Mouse (Mus musculus) MEL (cell line): ENCODE measurements around the gene Ddx17. TPM values are rescaled to one million over a fixed set of nuclear protein-coding genes. Genes with fewer than 3 reads are reported as not detected.
A peak's percentile ranks its signal among the peaks of the same experiment; 100 is the strongest.

ENCODE experiments used
- DNase-seq: peaks from one replicate; pipeline ENCODE4 v3.0.0; 2011; ENCODE audit warnings: low read depth, low spot score
- H3K27ac ChIP-seq: 2 replicates; pipeline ENCODE4 v1.5.1; 2012; ENCODE audit warnings: low read depth, mild to moderate bottlenecking, control low read depth, low read length, moderate library complexity; ENCODE audit not compliant: control insufficient read depth
- H3K27me3 ChIP-seq, 2 experiments: fragments of 150-350 bp in 1 of 2; sonication (generic) in 1 of 2; 2 replicates each; pipeline ENCODE4 v1.6.1; 2012; ENCODE audit warnings: low read length in 2 of 2, mild to moderate bottlenecking in 2 of 2, improper control_type of control experiment in 1 of 2, moderate library complexity in 1 of 2; ENCODE audit not compliant: insufficient read depth in 2 of 2, control insufficient read depth in 1 of 2
- H3K36me3 ChIP-seq, 2 experiments: 2 replicates each; pipeline ENCODE4 v1.6.1; 2012 to 2014; ENCODE audit warnings: low read length in 2 of 2, improper control_type of control experiment in 1 of 2, inconsistent platforms in 1 of 2, mild to moderate bottlenecking in 1 of 2; ENCODE audit not compliant: insufficient read depth in 2 of 2, control insufficient read depth in 1 of 2
- H3K4me1 ChIP-seq, 2 experiments: fragments of 150-350 bp in 1 of 2; sonication (generic) in 1 of 2; 2 replicates each; pipeline ENCODE4 v1.6.1; 2012; ENCODE audit warnings: low read length in 2 of 2, improper control_type of control experiment in 1 of 2, mild to moderate bottlenecking in 1 of 2; ENCODE audit not compliant: insufficient read depth in 2 of 2, control insufficient read depth in 1 of 2
- H3K4me3 ChIP-seq, 2 experiments: fragments of 150-350 bp in 1 of 2; sonication (generic) in 1 of 2; 2 replicates each; pipeline ENCODE4 v1.5.1; 2012; ENCODE audit warnings: low read depth in 2 of 2, low read length in 2 of 2, mild to moderate bottlenecking in 2 of 2, moderate library complexity in 2 of 2, control low read depth in 1 of 2, improper control_type of control experiment in 1 of 2; ENCODE audit not compliant: control insufficient read depth in 1 of 2, insufficient read depth in 1 of 2
- H3K79me2 ChIP-seq: 2 replicates; pipeline ENCODE4 v1.6.1; 2012; ENCODE audit warnings: mild to moderate bottlenecking, low read length, moderate library complexity; ENCODE audit not compliant: control insufficient read depth, poor library complexity, insufficient read depth
- H3K9ac ChIP-seq: 2 replicates; pipeline ENCODE4 v1.6.1; 2012; ENCODE audit warnings: low read depth, mild to moderate bottlenecking, control low read depth, low read length, moderate library complexity; ENCODE audit not compliant: control insufficient read depth, poor library complexity, severe bottlenecking
- H3K9me3 ChIP-seq: fragments of 150-350 bp; sonication (generic); replicated peaks from 2 replicates; pipeline ENCODE4 v1.6.1; 2012; ENCODE audit warnings: mild to moderate bottlenecking, low read length, improper control_type of control experiment, moderate library complexity; ENCODE audit not compliant: insufficient read depth
- BHLHE40 ChIP-seq: IDR thresholded peaks from 2 replicates; pipeline ENCODE4 v1.6.1; 2012; ENCODE audit warnings: low read depth, mild to moderate bottlenecking, inconsistent platforms, low read length, improper control_type of control experiment, borderline replicate concordance
- CHD2 ChIP-seq: IDR thresholded peaks from 2 replicates; pipeline ENCODE4 v1.6.1; 2011; ENCODE audit warnings: low read length, improper control_type of control experiment
- E2F4 ChIP-seq: IDR thresholded peaks from 2 replicates; pipeline ENCODE4 v1.6.1; 2011; ENCODE audit warnings: low read depth, low read length, improper control_type of control experiment, borderline replicate concordance
- EP300 ChIP-seq, 2 experiments: IDR thresholded peaks; 2 replicates each; pipeline ENCODE4 v1.6.1; 2011; ENCODE audit warnings: improper control_type of control experiment in 2 of 2, low read length in 2 of 2, low read depth in 1 of 2, mild to moderate bottlenecking in 1 of 2
- JUND ChIP-seq: IDR thresholded peaks from 2 replicates; pipeline ENCODE4 v1.6.1; 2011; ENCODE audit warnings: low read depth, mild to moderate bottlenecking, improper control_type of control experiment, low read length
- KAT2A ChIP-seq: conservative IDR thresholded peaks from 2 replicates; pipeline ENCODE4 v1.6.1; 2012; ENCODE audit warnings: low read depth, low read length, improper control_type of control experiment, inconsistent platforms
- MAFK ChIP-seq: IDR thresholded peaks from 2 replicates; pipeline ENCODE4 v1.6.1; 2011; ENCODE audit warnings: low read depth, mild to moderate bottlenecking, low read length, improper control_type of control experiment, borderline replicate concordance
- MAX ChIP-seq: IDR thresholded peaks from 2 replicates; pipeline ENCODE4 v1.6.1; 2011; ENCODE audit warnings: low read length, improper control_type of control experiment
- MXI1 ChIP-seq: IDR thresholded peaks from 2 replicates; pipeline ENCODE4 v1.6.1; 2011; ENCODE audit warnings: mild to moderate bottlenecking, low read depth, low read length, improper control_type of control experiment
- NELFE ChIP-seq: IDR thresholded peaks from 2 replicates; pipeline ENCODE4 v1.6.1; 2011; ENCODE audit warnings: low read depth, low read length, improper control_type of control experiment
- POLR2A ChIP-seq, 2 experiments: IDR thresholded peaks; 2 replicates each; pipeline ENCODE4 v1.6.1; 2011 to 2012; ENCODE audit warnings: low read length in 2 of 2, mild to moderate bottlenecking in 2 of 2, control low read depth in 1 of 2, improper control_type of control experiment in 1 of 2, low read depth in 1 of 2, moderate library complexity in 1 of 2; ENCODE audit not compliant: control insufficient read depth in 1 of 2, insufficient read depth in 1 of 2, poor library complexity in 1 of 2
- POLR2AphosphoS5 ChIP-seq: IDR thresholded peaks from 2 replicates; pipeline ENCODE4 v1.6.1; 2012; ENCODE audit warnings: low read depth, borderline replicate concordance, mild to moderate bottlenecking, inconsistent platforms, low read length, moderate library complexity, mixed read lengths
- RAD21 ChIP-seq: IDR thresholded peaks from 2 replicates; pipeline ENCODE4 v1.6.1; 2011; ENCODE audit warnings: mild to moderate bottlenecking, low read depth, low read length, improper control_type of control experiment
- TAL1 ChIP-seq: IDR thresholded peaks from 2 replicates; pipeline ENCODE4 v1.6.1; 2012; ENCODE audit warnings: mild to moderate bottlenecking, inconsistent platforms, low read length, moderate library complexity, mixed read lengths
- TBP ChIP-seq: IDR thresholded peaks from 2 replicates; pipeline ENCODE4 v1.8.0; 2011; ENCODE audit warnings: low read depth, low read length, improper control_type of control experiment
- TCF12 ChIP-seq: IDR thresholded peaks from 2 replicates; pipeline ENCODE4 v1.6.1; 2014; ENCODE audit warnings: low read depth, mild to moderate bottlenecking, inconsistent platforms, low read length, improper control_type of control experiment, moderate library complexity
- USF2 ChIP-seq, 2 experiments: IDR thresholded peaks; 2 replicates each; pipeline ENCODE4 v1.6.1; 2011 to 2012; ENCODE audit warnings: improper control_type of control experiment in 2 of 2, low read length in 2 of 2, borderline replicate concordance in 1 of 2, inconsistent platforms in 1 of 2, low read depth in 1 of 2, mild to moderate bottlenecking in 1 of 2; ENCODE audit not compliant: insufficient read depth in 1 of 2
- ZMIZ1 ChIP-seq: IDR thresholded peaks from 2 replicates; pipeline ENCODE4 v1.6.1; 2012; ENCODE audit warnings: low read depth, mild to moderate bottlenecking, inconsistent platforms, low read length, improper control_type of control experiment, moderate library complexity
- ZNF384 ChIP-seq: IDR thresholded peaks from 2 replicates; pipeline ENCODE4 v1.6.1; 2012; ENCODE audit warnings: low read depth, mild to moderate bottlenecking, inconsistent platforms, low read length, improper control_type of control experiment
- polyA plus RNA-seq, 2 experiments: library from polyadenylated mRNA; stranded (reverse) in 1 of 2; unstranded in 1 of 2; fragments of >175 nt in 1 of 2; fragments of >200 nt in 1 of 2; gene quantifications; 2 replicates each; pipeline versions ENCODE4 v1.2.1 to v1.2.4; 2012; ENCODE audit warnings: low replicate concordance in 2 of 2, low read depth in 1 of 2; ENCODE audit not compliant: insufficient read length in 2 of 2, insufficient read depth in 1 of 2, missing spikeins in 1 of 2
- total RNA-seq: library from RNA; depleted of rRNA; stranded (reverse); fragments of 300-350 nt; gene quantifications from 2 replicates; pipeline ENCODE4 v1.2.3, GENCODE M21; 2012

Ddx17 gene
- total and polyA plus RNA-seq, 3 experiments: 85.4 to 148 (median 115) TPM

GRCm38 (mm10) chr15:79525979-79526768, 20.4 kb downstream of the Ddx17 start:
- no peak overlapping the region for H3K4me3 ChIP-seq
- TF ChIP-seq KAT2A: no peak
- no peak for TF ChIP-seq TAL1
- no peak for TF ChIP-seq MAFK
- TF ChIP-seq CHD2: 0 out of 2 replicates have a peak, but pooled peaks have one; percentile 7
- TF ChIP-seq POLR2AphosphoS5: 0 out of 2 replicates have a peak, but pooled peaks have one; percentile 64
- TF ChIP-seq ZNF384: no peak
- peak; percentile 57 for TF ChIP-seq ZMIZ1
- peak in 1 of 2 experiments; percentile 4; a peak in 1 of 4 replicates for TF ChIP-seq POLR2A (IDR thresholded peaks at IDR 0.05; ENCODE audit: control insufficient read depth in 1 of 2, insufficient read depth in 1 of 2, low read depth in 1 of 2, low read length in 2 of 2, poor library complexity in 1 of 2)
- no peaks in the 10 kb centered on the region for H3K27me3 ChIP-seq
- DNase-seq: no peak
- H3K4me1 ChIP-seq: no peaks in the 10 kb centered on the region
- H3K36me3 ChIP-seq: peaks cover 0 to 3% of the 10 kb centered on the region in 2 experiments; a peak in 2 of 4 replicates
- H3K79me2 ChIP-seq: no peaks in the 10 kb centered on the region
- H3K9me3 ChIP-seq: no peaks in the 10 kb centered on the region
- no peak overlapping the region for H3K9ac ChIP-seq
- H3K27ac ChIP-seq: no peak overlapping the region

- H3K36me3 ChIP-seq: peaks cover 0 to 3% of the 10 kb centered on the region in 2 experiments; a peak in 2 of 4 replicates
- TF ChIP-seq MXI1 (no peak), BHLHE40 (no peak), TCF12 (no peak), MAX (no peak), ZMIZ1 (no peak), MAFK (no peak), RAD21 (no peak), ZNF384 (no peak), TBP (no peak), TAL1 (no peak), EP300 (IDR thresholded peaks at IDR 0.05; ENCODE audit: low read depth in 1 of 2, low read length in 2 of 2) (no peak), USF2 (IDR thresholded peaks at IDR 0.05; ENCODE audit: borderline replicate concordance in 1 of 2, insufficient read depth in 1 of 2, low read depth in 1 of 2, low read length in 2 of 2) (no peak), E2F4 (no peak), JUND (no peak), NELFE (no peak), POLR2A (IDR thresholded peaks at IDR 0.05; ENCODE audit: control insufficient read depth in 1 of 2, insufficient read depth in 1 of 2, low read depth in 1 of 2, low read length in 2 of 2, poor library complexity in 1 of 2) (no peak)
- H3K9me3 ChIP-seq: no peaks in the 10 kb centered on the region
Measured at GRCm38 (mm10) chr15:79525564-79525963, 21.0 kb downstream of the Ddx17 start.

More at GRCm38 (mm10) chr15:79525564-79525963, 21.0 kb downstream of the Ddx17 start:
- no peaks in the 10 kb centered on the region for H3K4me1 ChIP-seq
- no peak overlapping the region for H3K9ac ChIP-seq
- no peak overlapping the region for H3K4me3 ChIP-seq
- H3K79me2 ChIP-seq: no peaks in the 10 kb centered on the region
- no peaks in the 10 kb centered on the region for H3K27me3 ChIP-seq
- DNase-seq: no peak
- H3K27ac ChIP-seq: no peak overlapping the region
